ENCODE assay signal across 21 mouse cellular contexts in genomic region chr8:61868481-61868880, GRCm38 (mm10). TPM values are rescaled to one million over a fixed set of nuclear protein-coding genes. Genes with fewer than 3 reads are reported as not detected.
DNase-seq lines count a peak whose midpoint lies in the region; ATAC-seq lines count a peak whose summit lies in the region.
"Had no signal": no experiment of that assay in that cellular context is flagged by ENCODE, and none has a peak within 500 bp of the region (broad histone marks: within the 10 kb centered on the region; RNA-seq: fewer than 3 reads in every experiment).

No protein-coding gene starts in this region.

- ATAC-seq in megakaryocyte progenitor cell, adult 5-6 weeks (replicated peaks; ENCODE audit: poor library complexity): peak; percentile 55; the same call in 1 of the 2 replicates
- ATAC-seq: forebrain, embryonic 13.5 days; forebrain, embryonic 16.5 days; hindbrain, postnatal 0 days; inflammation-experienced regulatory T-cells, adult 6 months; intestine, embryonic 16.5 days; Patski had no signal

- DNase-seq in adrenal gland, adult (ENCODE audit: inconsistent age in 2 of 2, low spot score in 1 of 2): peak; percentile 12 to 61
- no peak for DNase-seq in adrenal gland, postnatal 10 days
- peak; percentile 12 to 13 for DNase-seq in adrenal gland, postnatal 36 days
- no peak for DNase-seq in adrenal gland, postnatal 25 days
- no peak for DNase-seq in lung, postnatal 25 days (ENCODE audit: low spot score)
- DNase-seq: B cell, adult 2 months; cerebellum, adult 18-20 months; cerebellum, adult 9-10 months; cerebellum, postnatal 14 days; gastrocnemius, postnatal 25 days; heart, adult 2 months; heart, postnatal 14 days; heart, postnatal 4 days; kidney, adult 18-20 months had no signal

RNA-seq across cellular contexts. Expression of gene Palld, which starts 34.0 kb away (rescaled TPM):
- total RNA-seq in adrenal gland, postnatal 10 days (2021): 10 to 100 TPM; 32.3 to 37.3 TPM
- 10 to 100 TPM; 33.2 to 46.8 TPM for total RNA-seq in adrenal gland, postnatal 36 days (2021)
- 33.9 and 43.7 TPM in 2 replicates for total RNA-seq in adrenal gland, postnatal 25 days (2021)
- 0.17 TPM in 1 of 2 replicates, not detected in the other for total RNA-seq in megakaryocyte progenitor cell, adult 5-6 weeks (2015)
- 0.12 and 0.20 TPM in 2 replicates for total RNA-seq in megakaryocyte progenitor cell, adult 5-6 weeks (2017)

RNA-seq across cellular contexts. Expression of gene Ddx60, which starts 59.4 kb away (rescaled TPM):
- 1 to 10 TPM; 2.3 to 6.5 TPM for total RNA-seq in adrenal gland, postnatal 10 days (2021)
- total RNA-seq in adrenal gland, postnatal 36 days (2021): 1 to 10 TPM; 4.2 to 6.7 TPM
- total RNA-seq in adrenal gland, postnatal 25 days (2021): 6.0 and 8.4 TPM in 2 replicates
- 1.9 and 3.4 TPM in 2 replicates for total RNA-seq in megakaryocyte progenitor cell, adult 5-6 weeks (2015)
- total RNA-seq in megakaryocyte progenitor cell, adult 5-6 weeks (2017): 2.2 and 2.8 TPM in 2 replicates

Comparison
In these comparisons a context has a peak if more than half of its experiments do, and no peak if none do; other contexts are left out.
1. DNase-seq: peak in adrenal gland, adult (2 of 2) and adrenal gland, postnatal 36 days (2 of 2); none in adrenal gland, postnatal 10 days (single experiment), adrenal gland, postnatal 25 days (single experiment) and lung, postnatal 25 days (single experiment).
2. RNA of gene Palld, which starts 34.0 kb away (total RNA-seq): 33.2 to 46.8 TPM in adrenal gland, postnatal 36 days, 32.3 to 37.3 TPM in adrenal gland, postnatal 10 days and 33.9 to 43.7 TPM in adrenal gland, postnatal 25 days; 0.12 to 0.20 TPM in megakaryocyte progenitor cell, adult 5-6 weeks; every median in the first group is over 10 times any median in the second.